In genomic region chr5:36575227-36575626, GRCm38 (mm10) we compare ENCODE assay signal across 7 mouse cellular contexts. TPM values are rescaled to one million over a fixed set of nuclear protein-coding genes. Genes with fewer than 3 reads are reported as not detected.
DNase-seq lines count a peak whose midpoint lies in the region; ATAC-seq lines count a peak whose summit lies in the region.

No protein-coding gene starts in this region.

- no peak overlapping the region for H3K27ac ChIP-seq in midbrain, embryonic 11.5 days (ENCODE audit: low read depth, low read length)
- no peak overlapping the region for H3K27ac ChIP-seq in midbrain, embryonic 10.5 days (replicated peaks)
- H3K27ac ChIP-seq in kidney, embryonic 16.5 days (ENCODE audit: low read length) = peak overlapping the region; percentile 78; the same call in 1 of the 2 replicates

- 84% methylated on average over 3 of the region's 3 CpGs for WGBS in midbrain, embryonic 11.5 days
- 79% methylated on average over 3 of the region's 3 CpGs for WGBS in midbrain, embryonic 10.5 days
- WGBS in kidney, embryonic 16.5 days = 83% methylated on average over 3 of the region's 3 CpGs

- no peaks in the 10 kb centered on the region for H3K27me3 ChIP-seq in midbrain, embryonic 11.5 days (ENCODE audit: control insufficient read depth, insufficient read depth, low read length)
- H3K27me3 ChIP-seq in midbrain, embryonic 10.5 days (ENCODE audit: low read depth, poor library complexity, severe bottlenecking) = peaks cover 5% of the 10 kb centered on the region
- no peaks in the 10 kb centered on the region for H3K27me3 ChIP-seq in kidney, embryonic 16.5 days (ENCODE audit: insufficient read depth, low read length)

- H3K4me3 ChIP-seq in midbrain, embryonic 11.5 days (ENCODE audit: low read depth, low read length) = no peak overlapping the region
- no peak overlapping the region for H3K4me3 ChIP-seq in midbrain, embryonic 10.5 days
- H3K4me3 ChIP-seq in kidney, embryonic 16.5 days (ENCODE audit: low read length) = no peak overlapping the region

- H3K9ac ChIP-seq in midbrain, embryonic 11.5 days (ENCODE audit: low read length) = no peak overlapping the region
- H3K9ac ChIP-seq in kidney, embryonic 16.5 days (replicated peaks; ENCODE audit: low read length) = no peak overlapping the region

- intact Hi-C loops in left cerebral cortex, postnatal 14 days (cut with DNase I) = no loop called here

- no peak overlapping the region for H3K4me2 ChIP-seq in midbrain, embryonic 11.5 days
- no peak overlapping the region for H3K4me2 ChIP-seq in kidney, embryonic 16.5 days (replicated peaks; ENCODE audit: low read depth, low read length)

- no peaks in the 10 kb centered on the region; the same call in 1 of the 2 replicates for H3K36me3 ChIP-seq in midbrain, embryonic 11.5 days (ENCODE audit: control insufficient read depth, insufficient read depth, low read length)
- H3K36me3 ChIP-seq in midbrain, embryonic 10.5 days = peaks cover 15% of the 10 kb centered on the region
- peaks cover 10% of the 10 kb centered on the region for H3K36me3 ChIP-seq in kidney, embryonic 16.5 days (ENCODE audit: insufficient read depth, low read length)

- no peaks in the 10 kb centered on the region for H3K9me3 ChIP-seq in midbrain, embryonic 11.5 days (ENCODE audit: control insufficient read depth, low read length)
- no peaks in the 10 kb centered on the region for H3K9me3 ChIP-seq in midbrain, embryonic 10.5 days (replicated peaks)
- H3K9me3 ChIP-seq in kidney, embryonic 16.5 days (ENCODE audit: low read length) = no peaks in the 10 kb centered on the region

- ATAC-seq in midbrain, embryonic 11.5 days (ENCODE audit: low FRiP score) = no peak
- no peak for ATAC-seq in kidney, embryonic 16.5 days (ENCODE audit: low FRiP score, low TSS enrichment)
- ATAC-seq in activated CD4-positive, CD25-positive, alpha-beta regulatory T cell, adult 4 months = no peak

- H3K4me1 ChIP-seq in midbrain, embryonic 11.5 days (ENCODE audit: control insufficient read depth, insufficient read depth, low read length) = peaks cover 3% of the 10 kb centered on the region; the same call in 1 of the 2 replicates
- peaks cover 23% of the 10 kb centered on the region for H3K4me1 ChIP-seq in midbrain, embryonic 10.5 days
- H3K4me1 ChIP-seq in kidney, embryonic 16.5 days (ENCODE audit: insufficient read depth, low read length) = peaks cover 35% of the 10 kb centered on the region

- peak; percentile 45 for DNase-seq in midbrain, embryonic 11.5 days (ENCODE audit: low spot score, missing footprints)
- DNase-seq in midbrain, embryonic 10.5 days (ENCODE audit: low spot score) = no peak
- DNase-seq in heart, adult 11 months = peak; percentile 97
- DNase-seq in testis, postnatal 10 days (ENCODE audit: low spot score) = peak; percentile 70
- no peak for DNase-seq in left cerebral cortex, postnatal 14 days (ENCODE audit: low spot score in 2 of 2)

RNA-seq across cellular contexts. Expression of gene Tbc1d14, which starts 17.8 kb away (rescaled TPM):
- polyA plus RNA-seq in midbrain, embryonic 11.5 days (2014; fragmentation: Nextera tagmentation; extraction: Ambion mirVana) = 41.2 TPM in 2 replicates
- polyA plus RNA-seq in midbrain, embryonic 10.5 days (2016; fragmentation: Nextera tagmentation; extraction: Ambion mirVana) = 35.2 and 41.2 TPM in 2 replicates
- polyA plus RNA-seq in kidney, embryonic 16.5 days (2015; fragmentation: Nextera tagmentation; extraction: Ambion mirVana) = 53.9 and 54.8 TPM in 2 replicates
- total RNA-seq in left cerebral cortex, postnatal 14 days (2021) = 10 to 100 TPM; 77.9 to 82.0 TPM
- polyA plus RNA-seq in activated CD4-positive, CD25-positive, alpha-beta regulatory T cell, adult 4 months (2017; shearing (Covaris generic)) = 10 to 100 TPM; 52.2 to 57.6 TPM

Comparison
In these comparisons a context has a peak if more than half of its experiments do, and no peak if none do; other contexts are left out.
1. DNase-seq: peak in midbrain, embryonic 11.5 days (single experiment), heart, adult 11 months (single experiment) and testis, postnatal 10 days (single experiment); none in midbrain, embryonic 10.5 days (single experiment) and left cerebral cortex, postnatal 14 days (0 of 2).